Mouse (Mus musculus) lung, postnatal 25 days (tissue): ENCODE measurements at regions not wholly inside any gene's neighbourhood (a gene's known extent, or its start where the extent isn't known, plus 50 kb on each side); places are given as distances from the start of the nearest gene placed in this dataset.

Source experiments
- DNase-seq: peaks from one replicate; pipeline ENCODE4 v3.0.0; 2022; ENCODE audit warnings: low spot score

DNA sequence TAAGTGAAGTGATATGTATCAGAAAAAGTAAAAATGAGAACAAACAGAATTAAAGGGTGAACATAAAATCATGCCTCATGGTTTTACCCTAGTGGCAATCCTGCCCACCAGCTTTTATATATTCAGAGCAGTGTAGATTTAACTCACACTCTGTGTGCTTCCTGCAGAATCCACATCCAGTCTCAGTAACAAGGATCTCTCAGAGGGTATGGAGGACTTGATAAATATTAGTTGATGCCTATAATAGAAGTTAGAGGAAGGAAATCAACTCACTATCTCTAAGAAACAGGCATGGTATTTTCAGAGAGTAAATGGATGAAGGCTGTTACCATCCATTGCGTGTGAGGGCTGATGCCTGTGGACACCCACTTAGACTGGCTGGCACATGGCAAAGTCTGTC lies 492.5 kb upstream of the Nr5a2 start:
- no peak for DNase-seq

DNA sequence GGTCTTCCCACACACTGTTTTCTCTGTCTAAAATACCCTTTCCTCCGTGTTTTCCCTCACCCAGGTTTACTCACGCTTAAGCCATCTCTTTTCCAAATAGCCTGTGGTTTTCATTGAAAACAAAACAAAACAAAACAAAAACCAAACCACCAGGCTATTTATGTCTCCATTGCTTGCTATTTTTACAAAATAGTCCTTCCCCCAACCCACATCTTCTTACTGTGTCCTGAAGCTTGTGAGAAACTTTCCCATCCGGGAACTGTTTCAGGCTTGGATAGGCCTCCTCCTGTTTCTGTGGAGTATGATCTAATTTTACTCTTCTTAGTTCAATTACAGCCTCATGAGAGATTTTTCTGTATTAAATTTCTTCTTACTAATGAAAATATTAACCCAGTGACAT lies 486.2 kb upstream of the Nr5a2 start:
- DNase-seq, result no peak

DNA sequence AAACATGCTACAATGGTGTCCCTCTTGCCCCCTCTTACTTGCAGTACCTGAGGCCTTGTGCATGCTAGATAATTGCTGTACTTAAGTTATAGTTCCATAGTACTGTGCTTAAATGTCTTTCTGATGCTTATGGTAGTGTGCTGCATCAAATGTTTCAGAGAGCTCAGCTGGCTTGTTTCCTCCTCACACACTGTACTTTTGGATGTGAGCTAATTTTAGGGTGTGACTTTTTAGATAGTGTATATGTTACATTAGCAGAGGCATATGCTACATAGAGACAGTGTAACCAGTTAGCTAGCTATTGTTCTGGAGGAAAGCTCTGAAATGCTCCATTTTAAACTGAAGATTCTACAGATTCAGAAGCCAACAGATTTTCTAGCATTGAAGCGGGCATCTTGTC lies 467.9 kb upstream of the Nr5a2 start:
- DNase-seq, result no peak

GRCm38 (mm10) chr1:137418388-137418787 lies 458.1 kb upstream of the Nr5a2 start:
- DNase-seq, result no peak

DNA sequence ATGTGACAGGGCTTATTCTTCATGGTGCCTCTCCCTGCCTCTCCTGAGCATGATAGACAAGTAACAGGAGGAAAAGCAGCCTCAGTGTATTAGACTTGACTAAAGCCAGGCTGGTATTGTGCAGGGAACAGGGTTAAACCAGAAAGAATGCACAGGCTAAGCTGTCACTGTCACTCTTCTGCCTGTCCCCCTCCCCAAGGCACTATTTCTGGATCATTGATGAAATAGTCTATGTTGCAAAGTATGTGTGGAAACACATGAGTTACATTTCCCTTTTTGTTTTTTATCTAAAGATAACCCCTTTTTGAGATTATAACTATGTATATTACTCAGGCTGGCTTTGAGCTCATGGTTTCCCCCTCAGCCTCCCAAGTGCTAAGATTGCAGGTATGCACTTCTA lies 436.5 kb upstream of the Nr5a2 start:
- DNase-seq, result no peak

- DNase-seq, result no peak
Measured at GRCm38 (mm10) chr1:137387509-137387908, 427.3 kb upstream of the Nr5a2 start.

DNA sequence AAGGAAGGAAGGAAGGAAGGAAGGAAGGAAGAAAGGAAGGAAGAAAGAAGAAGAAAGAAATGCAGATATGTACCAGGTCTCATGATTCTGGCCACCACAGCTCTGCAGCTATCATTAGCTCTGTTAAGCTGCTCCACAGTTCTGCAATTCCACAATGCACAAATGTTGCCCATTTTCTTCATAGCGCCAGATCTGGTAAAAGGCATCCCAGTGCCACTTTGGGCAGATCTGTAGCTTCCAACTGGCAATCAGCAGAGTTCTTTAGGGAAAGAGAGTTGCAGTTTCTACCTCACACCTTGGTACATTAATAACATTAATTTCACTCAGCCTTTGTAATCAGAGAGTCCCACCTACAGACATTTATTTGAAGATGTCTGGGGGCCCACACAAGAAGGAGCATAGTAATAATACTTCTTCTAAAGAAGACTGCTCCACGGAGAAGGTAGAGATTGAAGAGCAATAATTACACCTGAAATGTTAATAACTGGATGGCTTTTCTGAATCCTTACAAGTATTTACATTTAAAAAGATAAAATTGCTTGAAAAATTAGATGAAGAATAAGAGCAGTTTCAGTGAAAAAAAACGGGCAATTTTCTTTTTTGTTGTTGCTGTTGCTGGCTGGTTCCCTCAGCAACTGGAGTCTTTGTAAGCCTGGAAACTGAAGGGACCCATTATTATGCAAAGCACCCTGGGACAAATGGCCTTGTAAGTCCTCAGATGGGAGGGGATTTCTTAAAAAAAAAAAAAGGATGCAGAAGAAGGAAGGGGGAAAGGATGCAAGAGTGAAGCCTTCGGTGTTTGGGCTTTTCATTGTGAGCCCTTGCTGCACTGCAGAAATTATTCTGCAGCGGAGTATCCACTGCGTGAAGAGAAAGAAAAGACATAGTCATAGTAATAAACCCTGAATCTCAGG lies 418.1 kb upstream of the Nr5a2 start:
- no peak for DNase-seq

- DNase-seq, result no peak
Measured at GRCm38 (mm10) chr1:137376685-137377084, 416.4 kb upstream of the Nr5a2 start.

DNA sequence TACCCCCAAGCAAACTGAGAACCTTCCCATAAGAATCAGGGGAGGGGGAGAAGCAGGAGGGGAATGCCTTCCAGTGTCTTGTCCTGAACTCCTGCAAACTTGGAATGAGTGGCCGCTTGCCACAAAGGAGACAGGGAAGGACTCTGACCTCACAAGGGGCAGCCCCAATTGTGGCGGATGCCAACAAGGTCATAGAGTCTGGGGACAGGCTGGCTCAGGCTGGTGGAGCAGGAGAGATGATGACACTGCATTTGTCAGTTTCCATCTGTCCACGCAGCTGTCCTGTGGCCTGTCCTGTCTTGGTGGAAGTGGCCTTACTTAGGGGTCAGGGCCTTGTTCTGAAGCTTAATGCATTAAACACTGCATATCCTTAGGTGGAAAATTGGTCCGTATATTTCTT lies 414.4 kb upstream of the Nr5a2 start:
- DNase-seq, result no peak

GRCm38 (mm10) chr1:137373509-137374420 lies 413.5 kb upstream of the Nr5a2 start:
- DNase-seq, result no peak

DNA sequence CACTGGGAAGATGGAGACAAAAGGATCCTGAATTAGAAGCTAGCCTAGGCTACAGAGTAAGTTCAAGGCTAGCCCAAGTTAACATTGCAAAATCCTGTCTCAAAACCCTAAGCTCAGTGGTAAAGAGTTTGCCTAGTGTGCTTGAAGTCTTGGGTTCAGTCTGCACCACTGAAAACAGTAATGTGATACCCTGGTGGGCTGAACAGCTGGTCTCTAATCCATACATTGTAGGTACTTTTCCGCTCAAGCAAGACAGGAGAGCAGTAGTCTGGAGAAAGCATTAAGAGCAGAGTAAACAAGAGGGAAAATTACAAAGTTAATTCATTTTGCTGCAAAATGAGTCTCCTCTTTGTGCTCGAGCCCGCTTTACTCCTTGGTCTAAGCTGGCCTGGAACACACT lies 412.0 kb upstream of the Nr5a2 start:
- DNase-seq, result no peak

GRCm38 (mm10) chr1:137364396-137364795 lies 404.1 kb upstream of the Nr5a2 start:
- no peak for DNase-seq

DNA sequence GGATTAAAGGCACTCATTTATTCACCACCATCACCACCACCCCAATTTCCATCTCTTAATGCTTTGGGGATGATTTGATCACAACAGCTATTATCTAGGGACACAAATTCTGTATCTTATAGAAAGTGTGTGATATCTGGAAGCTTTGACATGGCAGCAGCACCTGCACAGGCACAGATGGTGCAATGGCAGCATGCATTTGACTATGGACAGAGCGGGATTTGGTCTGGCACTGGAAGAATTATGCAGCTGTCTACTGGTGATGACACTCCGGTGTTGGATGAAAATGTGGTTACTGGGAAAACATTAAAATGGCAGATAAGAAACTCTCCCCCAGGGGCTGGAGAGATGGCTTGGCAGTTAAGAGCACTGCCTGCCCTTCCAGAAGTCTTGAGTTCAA lies 403.7 kb upstream of the Nr5a2 start:
- DNase-seq, result no peak

DNA sequence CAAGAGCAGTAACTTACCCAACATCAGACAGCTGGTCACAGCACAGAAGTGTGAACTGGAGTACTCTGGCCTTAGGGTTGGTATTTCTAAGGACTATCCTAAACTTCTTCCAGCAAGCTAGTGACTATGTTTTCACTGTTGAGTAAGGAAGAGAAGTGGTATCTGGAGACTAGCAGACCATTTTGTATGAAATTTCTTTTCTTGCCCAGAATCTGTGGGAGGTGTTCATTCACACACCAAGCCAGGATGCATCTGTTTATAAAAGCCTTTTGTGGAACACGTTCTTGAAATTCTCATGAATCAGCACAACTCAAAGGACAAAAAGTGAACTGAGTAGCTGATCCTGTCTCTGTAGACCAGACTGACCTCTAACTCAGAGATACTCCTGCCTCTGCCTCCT lies 403.3 kb upstream of the Nr5a2 start:
- DNase-seq, result no peak

DNA sequence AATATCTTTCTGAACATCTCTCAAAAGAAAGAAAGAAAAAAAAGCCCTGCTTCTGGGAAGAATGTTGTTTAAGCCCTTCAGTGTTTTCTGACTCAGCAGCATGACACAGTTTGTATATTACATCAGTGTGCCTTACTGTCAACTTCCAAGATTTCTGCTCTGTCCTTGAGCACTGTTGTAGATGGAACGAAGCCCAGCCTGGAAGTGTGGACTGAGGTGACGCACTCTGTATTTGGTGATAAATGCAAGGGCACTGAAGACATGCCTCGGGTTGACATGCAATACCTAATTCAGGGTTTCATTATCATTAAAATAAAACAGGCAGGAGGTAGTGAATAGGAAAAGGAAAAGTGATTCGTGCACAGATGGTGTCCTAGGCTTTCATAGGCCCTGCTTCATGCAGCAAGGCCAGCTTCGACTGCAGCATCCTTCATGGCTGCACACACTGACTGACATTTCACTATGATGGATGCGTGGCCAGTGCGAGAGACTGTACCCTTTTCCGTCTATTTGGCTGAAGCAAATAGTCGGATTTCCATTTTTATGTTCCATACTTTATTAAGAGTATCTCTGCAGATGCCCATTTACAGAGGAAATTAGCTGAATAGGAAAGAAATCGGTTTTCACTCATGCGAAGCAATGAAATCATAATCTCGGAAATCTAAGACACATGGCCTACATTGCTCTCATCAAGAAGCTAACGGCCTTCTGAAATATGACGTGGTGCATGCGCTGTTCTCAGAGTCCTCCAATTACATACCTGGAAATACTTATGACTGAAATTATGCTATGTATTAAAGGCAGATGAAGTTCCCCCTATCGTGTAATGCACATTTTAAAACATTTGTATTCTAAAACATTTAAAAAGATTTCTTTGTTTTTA lies 400.7 kb upstream of the Nr5a2 start:
- DNase-seq, result no peak

DNA sequence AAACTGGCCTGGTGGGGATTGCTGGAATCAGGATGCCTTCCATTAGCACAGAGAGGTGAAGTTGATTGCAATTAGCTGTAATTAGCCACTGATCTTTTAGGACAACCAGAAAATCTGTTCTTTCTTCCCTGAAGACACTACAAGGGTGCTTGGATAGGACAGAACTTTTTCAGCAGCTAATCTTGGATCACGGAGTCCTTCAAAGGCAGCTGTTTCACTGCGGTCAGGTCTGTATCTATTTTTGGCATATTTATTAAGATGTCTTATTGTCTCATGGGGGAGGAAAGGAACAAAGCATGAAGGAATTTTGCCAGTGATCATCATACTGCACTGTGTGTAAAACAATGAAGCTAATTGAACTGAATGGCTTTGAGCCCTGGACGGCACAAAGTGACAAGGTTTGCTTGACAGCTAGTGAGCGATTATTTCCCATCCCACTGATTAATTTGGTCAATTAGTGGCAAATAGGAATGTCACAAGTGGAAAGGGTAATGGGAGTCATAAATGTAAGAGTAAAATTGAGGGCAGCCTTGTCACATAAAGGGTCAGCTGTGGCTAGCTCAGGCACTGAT lies 395.8 kb upstream of the Nr5a2 start:
- no peak for DNase-seq

DNA sequence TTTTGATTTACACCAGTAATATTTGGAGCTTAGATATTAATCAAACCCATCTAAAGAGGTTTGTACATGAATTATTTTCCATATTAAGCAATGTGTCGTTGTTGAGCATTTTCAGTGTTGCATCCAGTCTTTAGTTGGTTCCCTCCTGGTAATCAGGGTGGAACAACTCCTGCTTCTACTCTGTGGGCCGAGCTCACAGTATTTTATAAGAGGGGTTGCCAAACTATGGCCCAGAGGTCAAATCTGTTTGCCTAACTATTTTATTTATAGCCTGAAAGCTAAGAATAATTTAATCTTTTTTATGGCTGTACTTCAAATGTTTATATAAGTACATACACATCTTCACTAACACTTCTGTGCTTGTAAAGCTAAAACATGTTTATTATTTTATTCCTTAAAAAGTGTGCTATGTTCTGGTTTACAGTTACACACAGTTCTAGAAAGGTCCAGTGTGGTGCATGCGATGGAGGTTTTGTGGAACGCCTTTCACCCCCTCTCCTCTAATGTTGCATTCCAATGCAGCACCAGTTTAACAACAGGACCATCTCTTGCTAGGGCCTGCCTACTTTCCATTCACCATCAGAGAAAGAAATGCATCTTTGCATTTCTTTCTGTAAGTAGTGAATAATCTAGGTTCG lies 392.3 kb upstream of the Nr5a2 start:
- DNase-seq, result no peak

DNA sequence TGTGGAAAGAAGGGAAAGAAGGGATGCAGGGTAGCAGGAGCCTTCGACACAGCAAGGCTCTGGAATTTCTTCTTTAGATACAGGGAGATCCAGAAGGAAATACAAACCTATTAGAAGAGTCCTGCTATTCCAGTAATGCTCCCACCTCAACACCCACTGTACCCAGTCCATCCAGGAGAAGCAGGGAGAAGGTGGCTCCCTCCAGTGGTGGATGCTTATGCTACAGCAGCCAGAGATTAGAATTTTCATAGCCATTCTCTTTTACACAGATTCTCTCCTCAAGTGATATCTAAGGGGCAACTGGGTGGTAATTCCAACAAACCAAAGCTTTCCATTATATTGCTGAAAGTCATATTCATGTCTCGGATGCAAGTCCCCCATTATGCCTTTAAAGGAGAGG lies 373.9 kb upstream of the Nr5a2 start:
- DNase-seq, result no peak

- DNase-seq, result peak; percentile 8
Measured at GRCm38 (mm10) chr1:137332108-137332769, 372.0 kb upstream of the Nr5a2 start.

- no peak for DNase-seq
Measured at GRCm38 (mm10) chr1:137331746-137332107, 371.5 kb upstream of the Nr5a2 start.

DNA sequence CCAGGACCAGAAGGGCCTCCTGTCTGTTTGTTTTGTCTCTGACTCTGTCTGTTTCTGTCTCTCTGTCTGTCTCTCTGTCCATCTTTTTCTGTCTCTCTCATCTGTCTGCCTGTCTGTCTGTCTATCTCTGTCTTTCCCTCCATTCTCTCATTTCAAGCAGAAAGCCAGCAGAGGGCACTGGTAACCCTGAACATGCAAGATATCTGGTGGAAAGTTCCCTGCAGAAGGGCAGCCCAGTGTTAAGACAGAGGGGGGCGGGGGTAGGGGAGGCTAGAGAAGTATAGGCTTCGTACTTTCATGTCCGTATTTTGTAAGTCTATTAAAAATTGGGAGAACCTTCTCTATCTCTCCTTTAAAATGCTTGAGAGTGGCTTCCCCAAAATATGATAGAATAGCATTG lies 370.4 kb upstream of the Nr5a2 start:
- peak; percentile 43 for DNase-seq
